Mouse (Mus musculus) ES-E14 (cell line): ENCODE results near the gene Snf8.

Source experiments
- HCFC1 ChIP-seq: IDR thresholded peaks from 2 replicates; pipeline ENCODE4 v1.6.1; 2012; ENCODE audit warnings: low read length, inconsistent platforms, borderline replicate concordance; ENCODE audit not compliant: insufficient read depth
- MAFK ChIP-seq: IDR thresholded peaks from 2 replicates; pipeline ENCODE4 v1.6.1; 2014; ENCODE audit warnings: mild to moderate bottlenecking, low read depth, low read length, inconsistent platforms; ENCODE audit not compliant: insufficient read depth
- ZC3H11A ChIP-seq: IDR thresholded peaks from 2 replicates; pipeline ENCODE4 v1.6.1; 2012; ENCODE audit warnings: low read depth, mild to moderate bottlenecking, inconsistent platforms, low read length, borderline replicate concordance

- TF ChIP-seq HCFC1 (no peak), ZC3H11A (no peak), MAFK (no peak)
Measured at GRCm38 (mm10) chr11:96006367-96006851, 28.3 kb upstream of the Snf8 start.
